Comparison of ENCODE assay signal across 12 mouse cellular contexts in genomic region chr12:72083265-72083664, GRCm38 (mm10). TPM values are rescaled to one million over a fixed set of nuclear protein-coding genes. Genes with fewer than 3 reads are reported as not detected.
"Had no signal": no experiment of that assay in that cellular context is flagged by ENCODE, and none has a peak within 500 bp of the region (broad histone marks: within the 10 kb centered on the region; RNA-seq: fewer than 3 reads in every experiment).

No protein-coding gene starts in this region.

- DNase-seq: kidney, postnatal 14 days; lung, postnatal 36 days; midbrain, embryonic 14.5 days; right cerebral cortex, postnatal 14 days; thymus, adult 2 months; thymus, postnatal 25 days had no signal

- H3K4me3 ChIP-seq: left cerebral cortex, adult 2 months had no signal

- ATAC-seq: intestine, embryonic 16.5 days had no signal

- H3K36me3 ChIP-seq: kidney, embryonic 15.5 days; limb, embryonic 10.5 days; stomach, embryonic 15.5 days had no signal

- H3K27me3 ChIP-seq: kidney, embryonic 15.5 days; stomach, embryonic 15.5 days had no signal

- H3K9me3 ChIP-seq: kidney, embryonic 15.5 days; limb, embryonic 10.5 days; stomach, embryonic 15.5 days had no signal

- H3K9ac ChIP-seq: stomach, embryonic 15.5 days had no signal

- H3K27ac ChIP-seq: left cerebral cortex, adult 2 months; stomach, embryonic 15.5 days had no signal

RNA-seq across cellular contexts. Expression of gene L3hypdh, which starts 2.0 kb away (rescaled TPM):
- total RNA-seq: monocyte, adult 5-6 weeks had no signal

RNA-seq across cellular contexts. Expression of gene Gpr135, which starts 12.3 kb away (rescaled TPM):
- total RNA-seq: monocyte, adult 5-6 weeks had no signal
